Mouse (Mus musculus) embryonic facial prominence, embryonic 12.5 days (tissue): ENCODE measurements around the gene Gper1. TPM values are rescaled to one million over a fixed set of nuclear protein-coding genes. Genes with fewer than 3 reads are reported as not detected.

Experiments used
- ATAC-seq: fragments of 200-750 bp; cut with Nextera tagmentation; 2 replicates; pipeline ENCODE4 v1.8.0; 2017; ENCODE audit not compliant: insufficient number of reproducible peaks, insufficient read depth, low FRiP score, low TSS enrichment
- H3K27ac ChIP-seq: fragments of 300-500 bp; sonication (generic); 2 replicates; pipeline ENCODE4 v1.5.1; 2016; ENCODE audit warnings: mild to moderate bottlenecking
- H3K27me3 ChIP-seq: fragments of 300-500 bp; sonication (generic); 2 replicates; pipeline ENCODE4 v1.6.1; 2016; ENCODE audit warnings: mild to moderate bottlenecking, moderate library complexity
- H3K36me3 ChIP-seq: fragments of 300-500 bp; sonication (generic); 2 replicates; pipeline ENCODE4 v1.6.1; 2016; ENCODE audit warnings: mild to moderate bottlenecking
- H3K4me1 ChIP-seq: fragments of 300-500 bp; sonication (generic); 2 replicates; pipeline ENCODE4 v1.6.1; 2016
- H3K4me2 ChIP-seq: fragments of 300-500 bp; sonication (generic); replicated peaks from 2 replicates; pipeline ENCODE4 v1.6.1; 2016; ENCODE audit warnings: mild to moderate bottlenecking, moderate library complexity
- H3K4me3 ChIP-seq: fragments of 300-500 bp; sonication (generic); 2 replicates; pipeline ENCODE4 v1.5.1; 2016; ENCODE audit warnings: mild to moderate bottlenecking
- H3K9ac ChIP-seq: fragments of 300-500 bp; sonication (generic); 2 replicates; pipeline ENCODE4 v1.6.1; 2016; ENCODE audit warnings: mild to moderate bottlenecking, moderate library complexity
- H3K9me3 ChIP-seq: fragments of 300-500 bp; sonication (generic); 2 replicates; pipeline ENCODE4 v1.6.1; 2016; ENCODE audit warnings: mild to moderate bottlenecking, moderate library complexity
- WGBS: fragments of 180-500 bp; shearing (Covaris S2); methylation state at CpG from one replicate; pipeline ENCODE4 v1.1.7; 2016; 5-methylcytosine and 5-hydroxymethylcytosine counted together
- polyA plus RNA-seq: library from polyadenylated mRNA; unstranded; fragments of >200 nt; fragmentation: Nextera tagmentation; extraction: Ambion mirVana; gene quantifications from 2 replicates; pipeline ENCODE4 v1.2.1, GENCODE M21; 2016

Gper1 gene
- polyA plus RNA-seq, 1 experiment from 2014 or later: 1.6 TPM

GRCm38 (mm10) chr5:139418110-139418509 lies 4.8 kb upstream of the Gper1 start:
- ATAC-seq: no peak
- Histone ChIP-seq H3K9me3 (no peaks in the 10 kb centered on the region), H3K4me3 (no peak overlapping the region), H3K4me2 (no peak overlapping the region), H3K27me3 (no peaks in the 10 kb centered on the region), H3K4me1 (0 out of 2 replicates have a peak, but pooled peaks cover 9% of the 10 kb centered on the region), H3K9ac (no peak overlapping the region), H3K36me3 (no peaks in the 10 kb centered on the region), H3K27ac (no peak overlapping the region)
- 77% methylated on average over 2 of the region's 2 CpGs for WGBS

DNA sequence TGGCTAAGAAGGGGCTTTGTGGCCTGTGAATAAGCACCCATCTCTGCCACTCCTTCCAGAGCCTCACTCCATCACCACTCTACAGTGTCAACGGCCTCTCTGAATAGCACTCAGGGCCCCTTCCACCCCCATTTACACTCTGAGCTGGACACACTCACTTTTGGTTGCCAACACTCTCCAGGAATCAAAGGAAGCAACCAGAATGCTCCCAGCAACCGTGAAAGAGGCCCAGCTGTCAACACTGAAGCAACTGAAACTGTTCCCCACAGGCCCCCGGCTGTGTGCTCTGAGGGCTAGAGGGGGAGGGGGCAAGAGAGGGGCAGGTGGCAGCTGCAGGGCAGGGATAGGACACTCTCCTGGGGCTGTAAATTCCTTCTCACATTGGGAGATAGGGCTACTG lies 4.3 kb upstream of the Gper1 start:
- Histone ChIP-seq H3K4me1 (0 out of 2 replicates have a peak, but pooled peaks cover 9% of the 10 kb centered on the region), H3K4me2 (no peak overlapping the region), H3K27ac (no peak overlapping the region), H3K9me3 (no peaks in the 10 kb centered on the region), H3K36me3 (no peaks in the 10 kb centered on the region), H3K9ac (no peak overlapping the region), H3K4me3 (no peak overlapping the region), H3K27me3 (no peaks in the 10 kb centered on the region)
- ATAC-seq: no peak
- 34% methylated on average over 3 of the region's 3 CpGs for WGBS

GRCm38 (mm10) chr5:139425198-139425597 lies 2.2 kb downstream of the Gper1 start:
- Histone ChIP-seq H3K27me3 (no peaks in the 10 kb centered on the region), H3K9ac (no peak overlapping the region), H3K36me3 (peaks cover 5% of the 10 kb centered on the region; the same call in 1 of the 2 replicates), H3K4me1 (peaks cover 9% of the 10 kb centered on the region), H3K4me2 (no peak overlapping the region), H3K27ac (no peak overlapping the region), H3K9me3 (no peaks in the 10 kb centered on the region), H3K4me3 (no peak overlapping the region)
- ATAC-seq: no peak
- WGBS: 73% methylated on average over 9 of the region's 9 CpGs

GRCm38 (mm10) chr5:139427001-139427400 lies 4.0 kb downstream of the Gper1 start:
- no peak overlapping the region for H3K27ac ChIP-seq
- no peak overlapping the region for H3K9ac ChIP-seq
- WGBS: 83% methylated on average over 9 of the region's 9 CpGs
- H3K27me3 ChIP-seq: no peaks in the 10 kb centered on the region
- no peak overlapping the region for H3K4me3 ChIP-seq
- peaks cover 12% of the 10 kb centered on the region for H3K4me1 ChIP-seq
- H3K4me2 ChIP-seq: no peak overlapping the region
- H3K9me3 ChIP-seq: no peaks in the 10 kb centered on the region
- no peak for ATAC-seq
- H3K36me3 ChIP-seq: peaks cover 5% of the 10 kb centered on the region; the same call in 1 of the 2 replicates

- Histone ChIP-seq H3K4me2 (no peak overlapping the region), H3K9ac (no peak overlapping the region), H3K4me1 (peaks cover 12% of the 10 kb centered on the region), H3K9me3 (no peaks in the 10 kb centered on the region), H3K36me3 (peaks cover 5% of the 10 kb centered on the region; the same call in 1 of the 2 replicates), H3K4me3 (no peak overlapping the region), H3K27me3 (no peaks in the 10 kb centered on the region), H3K27ac (no peak overlapping the region)
- 89% methylated on average over 9 of the region's 9 CpGs for WGBS
- no peak for ATAC-seq
Measured at GRCm38 (mm10) chr5:139427989-139428388, 5.0 kb downstream of the Gper1 start.

DNA sequence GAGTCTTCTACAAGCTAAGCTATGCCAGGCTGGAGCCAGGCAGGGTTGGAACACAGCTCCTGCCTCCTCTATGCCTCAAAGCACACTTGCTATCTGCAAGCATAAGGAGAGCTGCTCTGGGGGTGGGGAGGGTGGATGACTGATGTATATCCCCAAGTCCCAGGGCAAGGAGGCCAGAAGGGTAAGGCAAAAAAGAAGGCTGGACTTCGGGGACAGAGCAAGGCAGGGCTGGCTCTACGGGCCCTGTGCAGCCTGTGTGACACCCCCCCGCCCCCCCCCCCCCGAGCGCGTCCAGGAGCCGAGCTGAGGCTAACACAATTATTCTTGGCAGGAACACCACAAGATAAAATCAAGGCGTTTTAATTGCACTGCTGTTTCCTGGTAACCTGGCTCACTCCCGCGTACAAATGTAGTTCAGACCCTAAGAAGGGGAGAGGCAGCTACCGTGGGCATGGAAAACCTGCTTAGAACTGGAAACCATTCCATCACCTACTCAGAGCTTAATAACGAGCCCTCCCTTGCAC lies 6.9 kb downstream of the Gper1 start:
- no peak overlapping the region for H3K9ac ChIP-seq
- H3K27me3 ChIP-seq: no peaks in the 10 kb centered on the region
- peaks cover 15% of the 10 kb centered on the region for H3K4me1 ChIP-seq
- WGBS: 39% methylated on average over 12 of the region's 12 CpGs
- no peak overlapping the region for H3K27ac ChIP-seq
- no peak for ATAC-seq
- no peaks in the 10 kb centered on the region for H3K9me3 ChIP-seq
- no peak overlapping the region for H3K4me3 ChIP-seq
- peaks cover 5% of the 10 kb centered on the region; the same call in 1 of the 2 replicates for H3K36me3 ChIP-seq
- no peak overlapping the region for H3K4me2 ChIP-seq

DNA sequence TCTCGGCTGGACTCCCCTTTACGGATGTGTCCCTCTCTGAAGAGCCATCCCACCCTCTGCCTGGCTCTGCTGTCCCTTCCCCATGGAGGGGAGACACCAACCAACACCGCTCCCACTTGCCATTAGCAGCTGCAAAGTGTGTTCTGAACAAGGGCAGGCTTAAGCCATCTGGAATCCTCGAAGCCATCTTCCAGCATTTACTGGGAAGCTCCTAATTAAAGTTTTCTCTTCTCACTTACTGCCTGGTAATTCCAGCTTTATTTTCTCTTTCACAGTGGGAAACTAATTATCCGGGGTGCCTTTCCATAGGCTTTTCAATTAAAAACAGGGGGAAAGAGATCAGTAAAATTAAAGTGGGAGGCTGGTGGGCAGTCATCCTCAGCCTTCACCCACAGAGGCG lies 9.4 kb downstream of the Gper1 start:
- no peak for ATAC-seq
- Histone ChIP-seq H3K9ac (no peak overlapping the region), H3K4me2 (no peak overlapping the region), H3K36me3 (no peaks in the 10 kb centered on the region), H3K9me3 (no peaks in the 10 kb centered on the region), H3K4me1 (peaks cover 21% of the 10 kb centered on the region), H3K27ac (no peak overlapping the region), H3K4me3 (no peak overlapping the region), H3K27me3 (no peaks in the 10 kb centered on the region)
- 61% methylated on average over 6 of the region's 6 CpGs for WGBS

DNA sequence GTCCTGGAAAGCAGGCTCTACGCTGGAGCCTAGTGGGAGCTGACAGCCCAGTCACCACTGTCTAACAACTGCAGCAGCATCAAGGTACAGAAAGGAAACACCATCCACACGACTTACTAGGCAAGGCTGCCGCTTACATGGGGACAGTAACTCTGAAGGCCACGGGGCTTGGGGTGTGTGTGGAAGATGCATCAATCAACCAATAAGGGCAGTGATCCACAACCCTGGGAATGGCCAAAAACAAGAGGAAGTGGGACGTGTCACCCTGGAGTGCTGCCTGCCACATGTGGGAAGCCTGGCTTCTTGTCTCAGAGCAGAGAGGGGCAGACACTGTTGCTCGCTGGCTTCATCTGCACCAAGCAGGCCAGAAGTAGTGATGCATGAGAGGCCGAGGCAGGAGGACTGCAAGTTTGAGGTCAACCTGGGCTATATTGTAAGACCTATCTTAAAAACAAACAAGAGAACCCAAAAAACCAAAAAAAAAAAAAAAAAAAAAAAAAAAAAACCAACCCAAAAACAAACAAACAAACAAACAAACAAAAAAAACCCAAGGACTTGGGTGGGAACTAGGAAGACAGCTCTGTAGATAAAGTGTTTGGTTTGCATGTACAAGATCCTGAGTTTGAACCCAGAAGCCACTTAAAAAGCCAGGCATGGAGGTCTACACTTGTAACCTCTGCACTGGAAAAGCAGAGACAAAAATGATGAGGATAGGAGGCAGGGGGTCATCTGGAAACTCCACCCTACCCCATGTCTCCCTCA lies 10.0 kb downstream of the Gper1 start:
- Histone ChIP-seq H3K27ac (no peak overlapping the region), H3K4me3 (no peak overlapping the region), H3K4me2 (no peak overlapping the region), H3K4me1 (peaks cover 21% of the 10 kb centered on the region), H3K36me3 (no peaks in the 10 kb centered on the region), H3K9me3 (no peaks in the 10 kb centered on the region), H3K9ac (no peak overlapping the region), H3K27me3 (no peaks in the 10 kb centered on the region)
- WGBS: 66% methylated on average over 7 of the region's 7 CpGs
- no peak for ATAC-seq

DNA sequence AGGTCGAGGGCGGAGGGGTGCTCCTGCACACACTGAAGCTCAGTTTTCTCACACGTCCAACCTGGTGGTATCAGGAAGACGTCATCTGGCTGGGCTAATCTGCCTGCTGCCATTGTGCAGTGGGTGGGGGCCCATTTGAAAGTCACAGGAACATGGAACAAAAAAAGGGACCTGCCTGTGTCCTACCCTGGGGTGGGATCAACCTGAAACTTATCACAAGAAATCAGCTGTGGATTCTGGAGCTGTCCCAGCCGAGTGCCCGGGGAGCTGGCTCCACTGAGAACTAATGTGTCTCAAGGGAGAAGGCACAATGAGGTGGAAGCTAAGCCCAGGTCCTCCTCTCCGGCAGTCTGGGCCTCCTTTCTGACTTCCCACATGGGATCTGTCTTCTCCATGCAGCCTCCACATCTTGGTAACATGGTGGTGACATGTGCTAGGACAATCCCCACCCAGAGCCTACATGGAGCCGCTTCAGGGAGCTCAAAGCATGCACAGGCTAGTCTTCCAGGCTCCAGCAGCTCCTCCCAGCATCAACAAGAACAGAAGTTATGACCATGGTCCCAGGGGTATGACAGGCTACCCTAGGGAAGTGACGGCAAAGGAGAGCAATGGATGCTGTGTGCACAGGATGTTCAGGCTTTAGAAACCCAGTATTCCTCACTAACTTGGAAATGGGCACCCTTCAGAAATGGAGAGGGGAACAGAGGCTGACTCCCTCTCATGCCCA lies 11.1 kb downstream of the Gper1 start:
- Histone ChIP-seq H3K4me1 (peaks cover 21% of the 10 kb centered on the region), H3K27me3 (no peaks in the 10 kb centered on the region), H3K9me3 (no peaks in the 10 kb centered on the region), H3K27ac (no peak overlapping the region), H3K4me3 (no peak overlapping the region), H3K36me3 (no peaks in the 10 kb centered on the region), H3K4me2 (no peak overlapping the region), H3K9ac (no peak overlapping the region)
- WGBS: 80% methylated on average over 9 of the region's 9 CpGs
- no peak for ATAC-seq

- Histone ChIP-seq H3K4me2 (no peak overlapping the region), H3K27me3 (no peaks in the 10 kb centered on the region), H3K4me3 (no peak overlapping the region), H3K4me1 (peaks cover 15% of the 10 kb centered on the region), H3K36me3 (no peaks in the 10 kb centered on the region), H3K9me3 (no peaks in the 10 kb centered on the region), H3K27ac (no peak overlapping the region), H3K9ac (0 out of 2 replicates have a peak overlapping the region, but pooled peaks have one; percentile 1)
- WGBS: 66% methylated on average over 8 of the region's 8 CpGs
- no peak for ATAC-seq
Measured at GRCm38 (mm10) chr5:139434940-139435339, 12.0 kb downstream of the Gper1 start.

GRCm38 (mm10) chr5:139437769-139438168 lies 14.8 kb downstream of the Gper1 start:
- no peak for ATAC-seq
- Histone ChIP-seq H3K36me3 (no peaks in the 10 kb centered on the region), H3K9me3 (no peaks in the 10 kb centered on the region), H3K9ac (no peak overlapping the region), H3K4me1 (peaks cover 9% of the 10 kb centered on the region; the same call in 1 of the 2 replicates), H3K4me3 (no peak overlapping the region), H3K27me3 (no peaks in the 10 kb centered on the region), H3K27ac (no peak overlapping the region), H3K4me2 (no peak overlapping the region)
- WGBS: 98% methylated on average over 4 of the region's 4 CpGs

- WGBS: 91% methylated on average over 12 of the region's 12 CpGs
- H3K4me1 ChIP-seq: peaks cover 9% of the 10 kb centered on the region; the same call in 1 of the 2 replicates
- no peak overlapping the region for H3K4me3 ChIP-seq
- ATAC-seq: no peak
- no peak overlapping the region for H3K9ac ChIP-seq
- no peaks in the 10 kb centered on the region for H3K36me3 ChIP-seq
- no peaks in the 10 kb centered on the region for H3K27me3 ChIP-seq
- H3K27ac ChIP-seq: no peak overlapping the region; the same call in 1 of the 2 replicates
- H3K4me2 ChIP-seq: no peak overlapping the region
- no peaks in the 10 kb centered on the region for H3K9me3 ChIP-seq
Measured at GRCm38 (mm10) chr5:139438440-139438839, 15.5 kb downstream of the Gper1 start.
